Mouse (Mus musculus) adrenal gland, adult 18-20 months (tissue): ENCODE measurements at regions not wholly inside any gene's neighbourhood (a gene's known extent, or its start where the extent isn't known, plus 50 kb on each side); places are given as distances from the start of the nearest gene placed in this dataset.
"Not testable (repeated sequence)": the region's sequence is repeated elsewhere in the genome, so short reads cannot be mapped to it uniquely, and the experiment has no call there.

Experiments
- DNase-seq, 2 experiments: peaks; one replicate each; pipeline ENCODE4 v3.0.0; 2021 to 2022; ENCODE audit warnings: low spot score in 2 of 2

- no peak for DNase-seq
Observed at GRCm38 (mm10) chr4:124395966-124396395, 214.6 kb downstream of the 3100002H09Rik start.

GRCm38 (mm10) chr4:124395069-124395965 is 215.3 kb downstream of the 3100002H09Rik start:
- no peak for DNase-seq

GRCm38 (mm10) chr4:124393595-124393994 is 217.0 kb downstream of the 3100002H09Rik start:
- no peak for DNase-seq

GRCm38 (mm10) chr4:124389067-124389466 is 221.5 kb downstream of the 3100002H09Rik start:
- no peak for DNase-seq

GRCm38 (mm10) chr4:124385106-124386055 is 225.2 kb downstream of the 3100002H09Rik start:
- DNase-seq, result no peak

GRCm38 (mm10) chr4:124376504-124376903 is 234.1 kb downstream of the 3100002H09Rik start:
- no peak for DNase-seq

DNA sequence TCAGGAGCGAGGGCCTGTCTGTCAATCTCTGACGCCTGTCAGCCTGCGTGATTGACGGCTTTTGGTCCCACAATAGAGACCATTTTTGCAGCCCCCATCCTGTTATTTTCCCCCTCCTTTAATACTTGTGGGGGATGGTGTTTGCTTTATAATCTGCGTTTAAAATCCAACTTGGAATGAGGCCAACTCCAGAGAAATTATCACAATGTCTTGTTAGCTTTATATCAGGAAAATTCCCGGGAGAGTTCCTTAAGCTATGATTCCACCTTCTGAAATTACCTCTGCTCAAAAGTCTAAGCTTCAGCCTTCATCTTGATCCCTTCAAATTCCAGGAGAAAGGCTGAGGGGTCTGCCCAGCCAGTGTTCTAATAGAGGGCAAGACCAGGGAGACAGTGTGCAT is 235.0 kb downstream of the 3100002H09Rik start:
- DNase-seq, result no peak

- no peak for DNase-seq
Observed at GRCm38 (mm10) chr4:124368831-124369230, 241.8 kb downstream of the 3100002H09Rik start.

GRCm38 (mm10) chr4:124368085-124368484 is 242.5 kb downstream of the 3100002H09Rik start:
- DNase-seq, result no peak

DNA sequence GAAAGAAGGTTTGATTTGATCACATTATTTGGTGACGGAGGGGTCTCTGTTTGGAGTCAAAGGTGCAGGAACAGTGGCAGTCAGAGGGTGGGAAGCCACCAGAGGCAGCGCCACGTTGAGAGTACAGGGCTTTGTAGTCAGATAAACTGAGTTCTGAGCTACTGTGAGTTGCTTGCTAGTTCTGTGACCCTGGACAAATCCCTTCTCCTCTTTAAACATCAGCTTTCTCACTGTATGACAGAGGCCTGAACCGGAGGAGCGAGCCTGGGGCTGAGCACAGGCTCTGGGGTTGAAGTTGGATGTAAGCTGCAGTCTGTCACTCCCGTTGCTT is 250.1 kb downstream of the 3100002H09Rik start:
- no peak for DNase-seq

DNA sequence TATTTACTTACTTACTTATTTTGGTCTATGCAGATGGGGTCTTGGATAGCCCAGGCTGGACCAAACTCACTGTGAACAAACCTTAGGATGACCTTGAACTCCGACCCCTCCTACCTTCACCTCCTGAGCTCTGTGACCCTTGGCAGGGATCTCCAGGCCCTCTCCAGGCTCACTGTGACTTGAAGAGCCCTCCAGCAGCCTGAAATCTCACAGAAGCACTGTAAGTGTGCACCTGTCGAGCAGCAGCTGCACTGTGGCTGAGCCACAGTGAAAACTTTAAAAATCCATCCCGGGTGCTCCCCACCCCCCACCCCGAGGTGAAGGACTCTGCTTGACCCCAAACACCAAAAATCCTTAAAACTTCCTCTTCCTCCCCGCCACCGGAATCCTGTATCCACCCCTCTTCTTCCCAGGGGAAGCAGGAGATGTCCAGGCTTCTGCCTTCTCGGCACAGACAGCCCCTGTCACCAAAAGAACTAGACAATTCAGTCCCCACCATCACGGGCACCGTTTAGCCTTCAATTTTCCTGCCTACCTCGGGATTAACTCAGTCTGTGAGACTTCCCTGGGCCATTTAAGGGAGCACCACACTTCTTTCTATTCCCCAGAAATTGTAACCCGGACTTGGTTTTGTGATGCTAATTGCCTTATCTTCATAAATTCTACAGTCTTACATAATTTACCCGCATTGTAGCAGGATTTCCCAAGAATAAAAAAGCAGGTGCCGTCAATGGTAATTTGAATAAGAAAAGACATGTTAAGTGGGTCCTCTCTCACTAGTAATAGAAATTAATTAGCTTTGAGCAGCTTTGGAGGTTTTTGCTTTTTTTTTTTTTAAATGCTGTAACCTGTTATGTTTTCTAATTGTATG is 250.7 kb downstream of the 3100002H09Rik start:
- DNase-seq, result no peak

DNA sequence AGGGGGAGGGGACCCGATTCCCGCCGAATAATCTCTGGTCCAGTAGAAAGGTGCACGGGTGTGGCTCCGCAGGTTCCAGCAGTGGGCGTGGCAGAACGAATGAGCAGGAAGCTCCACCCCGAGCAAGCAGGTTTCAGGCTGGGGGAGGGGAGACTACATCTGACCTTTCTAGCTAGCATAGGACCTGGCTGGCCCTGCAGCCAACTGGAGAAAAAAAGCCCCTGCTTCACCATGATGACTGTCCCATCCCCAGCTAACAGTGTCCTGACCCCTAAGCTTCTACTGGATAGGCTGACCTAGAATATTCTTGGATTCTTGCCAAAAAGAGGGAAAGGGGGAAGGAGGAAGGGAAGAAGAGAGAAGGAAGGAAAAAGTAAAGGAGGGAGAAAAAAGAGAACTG is 252.1 kb downstream of the 3100002H09Rik start:
- not testable (repeated sequence) for DNase-seq

- DNase-seq, result no peak
Observed at GRCm38 (mm10) chr4:124350361-124350760, 260.2 kb downstream of the 3100002H09Rik start.

DNA sequence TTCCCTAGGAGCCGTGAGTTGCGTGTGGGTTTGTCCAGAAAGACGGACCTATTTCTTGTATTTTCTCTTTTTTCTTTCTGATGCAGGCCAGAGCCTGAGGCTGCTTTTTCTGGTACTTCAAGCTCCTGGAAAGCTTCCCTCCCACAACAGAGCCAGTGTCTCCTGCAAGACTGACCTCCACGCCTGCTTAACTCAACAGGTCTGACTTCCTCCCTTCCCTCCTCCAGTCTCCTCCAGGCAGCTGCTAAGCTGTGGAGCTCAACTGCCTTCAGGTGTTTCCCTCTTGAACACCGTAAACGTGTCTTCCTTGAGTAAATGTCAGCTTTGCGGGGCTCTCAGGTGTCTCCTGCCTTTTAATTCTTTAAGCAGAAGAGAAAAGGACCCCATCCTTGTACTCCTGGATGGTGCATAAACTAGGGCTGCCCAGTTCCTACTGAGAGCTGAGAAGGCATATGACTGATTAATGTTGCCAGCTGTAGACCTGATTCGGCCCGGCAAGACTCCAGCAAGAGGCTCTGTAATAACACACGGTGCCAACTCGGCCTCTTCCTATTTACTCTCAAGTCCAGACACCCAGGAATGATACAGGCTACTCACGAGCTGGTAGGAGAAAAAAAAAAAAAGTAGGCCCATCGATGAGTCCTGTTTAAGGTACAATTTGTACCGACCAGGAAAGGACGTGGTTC is 260.9 kb downstream of the 3100002H09Rik start:
- no peak for DNase-seq

DNA sequence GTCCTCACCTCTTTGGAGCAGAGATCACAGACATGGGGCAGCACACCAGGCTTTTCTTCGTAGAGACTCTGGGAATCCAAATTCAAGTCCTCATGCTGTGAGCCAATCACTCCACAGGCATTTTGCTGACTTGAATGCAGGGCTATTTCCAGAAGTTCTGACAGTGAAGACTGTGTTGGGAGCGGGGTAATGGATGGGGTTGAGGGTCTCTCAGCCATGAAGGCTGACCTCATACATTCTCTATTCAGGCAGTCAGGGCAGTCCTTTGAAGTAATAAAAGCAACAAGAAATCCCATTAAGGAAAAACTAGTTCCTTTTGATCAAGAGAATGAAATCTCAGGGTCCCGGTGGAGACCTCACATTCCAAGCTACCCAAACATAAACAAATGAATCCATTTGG is 261.5 kb downstream of the 3100002H09Rik start:
- no peak for DNase-seq

DNA sequence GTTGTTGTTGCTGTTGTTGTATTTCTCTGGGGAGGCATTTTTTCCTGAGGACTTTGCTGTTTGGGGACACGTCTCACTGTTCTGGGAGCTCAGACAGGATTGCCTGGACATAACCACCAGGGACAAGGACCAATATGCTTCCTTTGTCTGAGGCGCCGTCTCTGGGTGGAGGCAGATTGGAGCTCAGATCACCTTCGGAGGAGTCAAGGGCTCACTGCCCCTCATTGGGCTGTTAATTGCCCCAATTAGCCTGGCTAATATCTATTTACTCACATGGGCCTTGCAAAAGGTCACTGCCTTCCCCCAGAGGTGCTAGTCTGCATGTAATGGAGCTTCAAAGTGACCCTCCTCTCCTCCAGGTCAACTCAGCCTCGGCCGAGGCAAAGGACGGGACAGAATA is 270.5 kb downstream of the 3100002H09Rik start:
- no peak for DNase-seq

DNA sequence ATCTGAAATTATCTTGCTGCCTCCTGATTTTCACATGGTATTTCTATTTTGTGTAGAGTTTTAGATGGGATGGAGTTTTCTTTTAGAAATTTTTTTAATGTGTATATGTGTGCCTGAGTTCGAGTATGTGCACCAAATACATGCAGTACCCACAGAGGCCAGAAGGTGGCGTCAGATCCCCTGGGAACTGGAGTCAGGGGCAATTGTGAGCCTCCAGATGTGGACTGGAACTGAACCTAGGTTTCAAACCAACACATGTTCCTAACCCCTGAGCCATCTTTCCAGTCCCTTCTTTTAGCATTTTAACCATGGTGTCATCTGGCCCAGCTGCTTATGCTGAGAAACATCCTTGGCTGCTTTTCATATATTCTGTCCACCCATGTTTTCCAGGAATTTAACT is 274.9 kb downstream of the 3100002H09Rik start:
- no peak for DNase-seq

DNA sequence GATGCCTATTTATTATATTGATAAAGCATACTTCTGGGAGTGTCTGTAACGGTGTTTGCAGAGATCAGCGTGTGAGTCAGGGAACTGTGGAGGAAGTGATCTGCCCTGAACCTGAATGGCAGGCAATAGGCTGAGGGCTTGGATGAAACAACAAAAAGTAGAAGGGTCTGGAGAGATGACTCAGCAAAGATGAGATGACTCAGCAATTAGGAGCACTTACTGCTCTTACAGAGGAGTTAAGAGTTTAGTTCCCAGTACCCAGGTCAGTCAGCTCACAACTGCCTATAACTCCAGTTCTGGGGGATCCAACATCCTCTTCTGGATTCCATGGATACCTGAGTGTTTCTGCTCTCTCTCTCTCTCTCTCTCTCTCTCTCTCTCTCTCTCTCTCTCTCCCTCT is 277.6 kb downstream of the 3100002H09Rik start:
- no peak for DNase-seq

DNA sequence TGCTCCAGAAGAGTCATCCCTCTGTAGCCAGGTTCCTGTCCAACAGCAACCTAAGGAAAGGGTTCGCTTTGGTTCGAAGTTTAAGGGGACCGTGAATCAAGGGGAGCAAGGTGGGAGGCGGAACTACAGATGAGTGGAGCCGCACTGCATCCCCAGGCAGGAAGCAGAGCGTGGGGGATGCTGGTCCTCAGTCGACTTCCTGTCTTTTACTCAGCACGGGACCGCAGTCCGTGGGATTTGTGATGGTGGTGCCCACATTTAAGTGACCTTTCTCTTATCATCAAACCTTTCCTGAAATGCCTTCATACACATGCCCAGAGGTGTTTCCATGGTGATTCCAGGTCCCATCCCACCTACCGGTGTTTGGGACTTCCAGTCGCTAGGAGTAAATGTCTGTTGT is 278.2 kb downstream of the 3100002H09Rik start:
- DNase-seq, result no peak

- DNase-seq, result no peak
Observed at GRCm38 (mm10) chr4:124329107-124329771, 281.4 kb downstream of the 3100002H09Rik start.
